Mouse (Mus musculus): ENCODE results near the gene Olfr371. TPM values are rescaled to one million over a fixed set of nuclear protein-coding genes. Genes with fewer than 3 reads are reported as not detected.

The Olfr371 gene
- not detected in 2 replicates for polyA plus RNA-seq (2015; fragmentation: Nextera tagmentation; extraction: Ambion mirVana)

- no peaks in the 10 kb centered on the region for H3K36me3 ChIP-seq
- H3K9ac ChIP-seq = no peak within 1 kb of the TSS
- no peaks in the 10 kb centered on the region for H3K27me3 ChIP-seq
- no peak for ATAC-seq (replicated peaks; ENCODE audit: low FRiP score)
- no peak within 1 kb of the TSS for H3K4me3 ChIP-seq (replicated peaks)
- H3K4me1 ChIP-seq = no peaks in the 10 kb centered on the region
- H3K9me3 ChIP-seq (replicated peaks) = no peaks in the 10 kb centered on the region
- no peak within 1 kb of the TSS for H3K27ac ChIP-seq
- H3K4me2 ChIP-seq = no peak within 1 kb of the TSS
- WGBS = 30% methylated on average over 1 of the region's 1 CpGs
These were observed at the start of gene Olfr371 for GRCm38 (mm10) chr8:85225688-85226087. TSS of gene Olfr371 (plus strand) at chr8:85225988.

GRCm38 (mm10) chr8:85192346-85192745 lies 33.4 kb upstream of the Olfr371 start:
- no peak for ATAC-seq (replicated peaks; ENCODE audit: low FRiP score)
- H3K27ac ChIP-seq = no peak overlapping the region
- WGBS = 80% methylated on average over 1 of the region's 1 CpGs

GRCm38 (mm10) chr8:85220220-85220619 lies 5.6 kb upstream of the Olfr371 start:
- Histone ChIP-seq H3K9ac (no peak overlapping the region), H3K4me3 (replicated peaks) (no peak overlapping the region), H3K27me3 (no peaks in the 10 kb centered on the region), H3K9me3 (replicated peaks) (no peaks in the 10 kb centered on the region), H3K4me1 (no peaks in the 10 kb centered on the region), H3K36me3 (no peaks in the 10 kb centered on the region), H3K4me2 (no peak overlapping the region), H3K27ac (peak overlapping the region; percentile 39; the same call in 1 of the 2 replicates)
- WGBS = 80% methylated on average over 4 of the region's 4 CpGs
- no peak for ATAC-seq (replicated peaks; ENCODE audit: low FRiP score)

More at GRCm38 (mm10) chr8:85192346-85192745, 33.4 kb upstream of the Olfr371 start:
- H3K27me3 ChIP-seq = no peaks in the 10 kb centered on the region
- H3K36me3 ChIP-seq = no peaks in the 10 kb centered on the region
- peaks cover 4% of the 10 kb centered on the region; the same call in 1 of the 2 replicates for H3K9me3 ChIP-seq (replicated peaks)
- H3K9ac ChIP-seq = no peak overlapping the region
- H3K4me2 ChIP-seq = no peak overlapping the region
- H3K4me1 ChIP-seq = no peaks in the 10 kb centered on the region
- no peak overlapping the region for H3K4me3 ChIP-seq (replicated peaks)

GRCm38 (mm10) chr8:85220992-85221391 lies 4.8 kb upstream of the Olfr371 start:
- Histone ChIP-seq H3K27ac (peak overlapping the region; percentile 75), H3K4me3 (replicated peaks) (no peak overlapping the region), H3K9ac (no peak overlapping the region), H3K9me3 (replicated peaks) (no peaks in the 10 kb centered on the region), H3K36me3 (no peaks in the 10 kb centered on the region), H3K27me3 (no peaks in the 10 kb centered on the region), H3K4me1 (no peaks in the 10 kb centered on the region), H3K4me2 (no peak overlapping the region)
- peak; percentile 73 for ATAC-seq (replicated peaks; ENCODE audit: low FRiP score)
- WGBS = 48% methylated on average over 6 of the region's 6 CpGs

- Histone ChIP-seq H3K9me3 (replicated peaks) (no peaks in the 10 kb centered on the region), H3K4me3 (replicated peaks) (no peak overlapping the region), H3K9ac (no peak overlapping the region), H3K4me1 (no peaks in the 10 kb centered on the region), H3K27me3 (no peaks in the 10 kb centered on the region), H3K36me3 (no peaks in the 10 kb centered on the region), H3K27ac (no peak overlapping the region), H3K4me2 (no peak overlapping the region)
- 75% methylated on average over 1 of the region's 1 CpGs for WGBS
- no peak for ATAC-seq (replicated peaks; ENCODE audit: low FRiP score)
These were observed 1.5 kb downstream of the Olfr371 start for GRCm38 (mm10) chr8:85227297-85227696.

Other genes with a start within 250 kb of the Olfr371 start
- 9.6 TPM in 2 replicates for gene Junb, start 247.3 kb upstream of the Olfr371 start, polyA plus RNA-seq (2015; fragmentation: Nextera tagmentation; extraction: Ambion mirVana)
- gene Hook2, start 235.4 kb upstream of the Olfr371 start, polyA plus RNA-seq (2015; fragmentation: Nextera tagmentation; extraction: Ambion mirVana) = 25.3 and 27.0 TPM in 2 replicates
- 0.10 TPM in 1 of 2 replicates, not detected in the other for gene Best2, start 211.5 kb upstream of the Olfr371 start, polyA plus RNA-seq (2015; fragmentation: Nextera tagmentation; extraction: Ambion mirVana)
- 133 and 143 TPM in 2 replicates for gene Asna1, start 200.7 kb upstream of the Olfr371 start, polyA plus RNA-seq (2015; fragmentation: Nextera tagmentation; extraction: Ambion mirVana)
- 119 and 120 TPM in 2 replicates for gene Trir, start 199.2 kb upstream of the Olfr371 start, polyA plus RNA-seq (2015; fragmentation: Nextera tagmentation; extraction: Ambion mirVana)
- gene Tnpo2, start 189.1 kb upstream of the Olfr371 start, polyA plus RNA-seq (2015; fragmentation: Nextera tagmentation; extraction: Ambion mirVana) = 25.8 and 30.0 TPM in 2 replicates
- gene Fbxw9, start 165.9 kb upstream of the Olfr371 start, polyA plus RNA-seq (2015; fragmentation: Nextera tagmentation; extraction: Ambion mirVana) = 28.9 and 32.1 TPM in 2 replicates
- gene Gm5741, start 158.0 kb upstream of the Olfr371 start, polyA plus RNA-seq (2015; fragmentation: Nextera tagmentation; extraction: Ambion mirVana) = 0.66 and 0.82 TPM in 2 replicates
- gene Dhps, start 154.2 kb upstream of the Olfr371 start, polyA plus RNA-seq (2015; fragmentation: Nextera tagmentation; extraction: Ambion mirVana) = 68.8 and 72.3 TPM in 2 replicates
- gene Wdr83os, start 145.2 kb upstream of the Olfr371 start, polyA plus RNA-seq (2015; fragmentation: Nextera tagmentation; extraction: Ambion mirVana) = 141 TPM in 2 replicates
- 43.3 and 45.1 TPM in 2 replicates for gene Wdr83, start 144.7 kb upstream of the Olfr371 start, polyA plus RNA-seq (2015; fragmentation: Nextera tagmentation; extraction: Ambion mirVana)
- gene Man2b1, start 142.7 kb upstream of the Olfr371 start, polyA plus RNA-seq (2015; fragmentation: Nextera tagmentation; extraction: Ambion mirVana) = 39.2 and 41.5 TPM in 2 replicates
- gene Zfp791, start 102.9 kb upstream of the Olfr371 start, polyA plus RNA-seq (2015; fragmentation: Nextera tagmentation; extraction: Ambion mirVana) = 2.0 and 2.6 TPM in 2 replicates
- not detected in 2 replicates for gene Cks1brt, start 74.1 kb upstream of the Olfr371 start, polyA plus RNA-seq (2015; fragmentation: Nextera tagmentation; extraction: Ambion mirVana)
- gene Orc6, start 73.6 kb downstream of the Olfr371 start, polyA plus RNA-seq (2015; fragmentation: Nextera tagmentation; extraction: Ambion mirVana) = 110 and 111 TPM in 2 replicates
- 142 and 144 TPM in 2 replicates for gene Vps35, start 73.8 kb downstream of the Olfr371 start, polyA plus RNA-seq (2015; fragmentation: Nextera tagmentation; extraction: Ambion mirVana)
- 1.7 and 2.4 TPM in 2 replicates for gene Mylk3, start 160.4 kb downstream of the Olfr371 start, polyA plus RNA-seq (2015; fragmentation: Nextera tagmentation; extraction: Ambion mirVana)
- 42.8 and 46.2 TPM in 2 replicates for gene 4921524J17Rik, start 206.8 kb downstream of the Olfr371 start, polyA plus RNA-seq (2015; fragmentation: Nextera tagmentation; extraction: Ambion mirVana)

All from kidney, embryonic 15.5 days (tissue).